Mouse (Mus musculus): ENCODE measurements around the gene Krtap5-5.

GRCm38 (mm10) chr7:142249824-142250223, 20.1 kb upstream of the Krtap5-5 start:
- no peak for TF ChIP-seq GATA1 (IDR thresholded peaks at IDR 0.05; ENCODE audit: low read length)
- TF ChIP-seq TAL1 (IDR thresholded peaks at IDR 0.05; ENCODE audit: low read length): no peak
